19 mouse cellular contexts compared by ENCODE assay signal in the genomic region with DNA sequence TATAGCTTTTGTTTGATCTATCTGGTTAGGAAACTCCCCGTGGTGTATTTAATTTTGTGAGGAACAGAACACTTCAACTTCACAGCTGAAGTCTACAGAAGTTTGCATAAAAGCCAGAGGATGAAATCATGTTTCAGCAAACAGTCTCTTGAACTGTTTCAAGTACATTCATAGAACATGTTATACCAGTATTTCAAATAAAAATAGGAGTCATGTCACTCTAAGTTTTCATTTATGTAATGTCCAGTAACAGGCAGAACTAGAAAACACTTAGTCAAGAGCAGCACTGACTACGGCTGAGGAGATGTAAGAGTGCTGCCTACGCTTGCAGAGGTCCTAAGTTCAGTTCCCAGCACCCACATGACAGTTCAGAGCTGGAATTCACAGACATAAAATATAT. TPM values are rescaled to one million over a fixed set of nuclear protein-coding genes. Genes with fewer than 3 reads are reported as not detected.
DNase-seq lines count a peak whose midpoint lies in the region; ATAC-seq and TF ChIP-seq lines count a peak whose summit lies in the region.
"Had no signal": no experiment of that assay in that cellular context is flagged by ENCODE, and none has a peak within 500 bp of the region (broad histone marks: within the 10 kb centered on the region; RNA-seq: fewer than 3 reads in every experiment).

No protein-coding gene starts in this region.

- H3K4me1 ChIP-seq in lung, embryonic 14.5 days (ENCODE audit: insufficient read depth) = no peaks in the 10 kb centered on the region
- peaks cover 6% of the 10 kb centered on the region for H3K4me1 ChIP-seq in lung, adult 2 months (ENCODE audit: control insufficient read depth, insufficient read depth, low read length)
- peaks cover 11% of the 10 kb centered on the region for H3K4me1 ChIP-seq in lung, embryonic 16.5 days (replicated peaks; ENCODE audit: control insufficient read depth, insufficient read depth, low read length)
- H3K4me1 ChIP-seq: embryonic facial prominence, embryonic 10.5 days; embryonic facial prominence, embryonic 12.5 days; forebrain, embryonic 13.5 days; forebrain, embryonic 15.5 days had no signal

- DNase-seq in lung, embryonic 14.5 days = peak; percentile 25
- no peak for DNase-seq in lung, adult 2 months
- DNase-seq in lung, postnatal 10 days = no peak
- DNase-seq in lung, postnatal 25 days (ENCODE audit: low spot score) = peak; percentile 21
- DNase-seq in lung, postnatal 4 days = no peak
- no peak for DNase-seq in cerebellum, postnatal 36 days
- DNase-seq: adrenal gland, adult 2 months; adrenal gland, postnatal 10 days; adrenal gland, postnatal 25 days; cerebellum, adult 11 months; cerebellum, adult 18-20 months; cerebellum, adult 8-10 months; cerebellum, adult 9-11 months; cerebellum, postnatal 14 days had no signal

- 64% methylated on average over 3 of the region's 3 CpGs for WGBS in lung, embryonic 14.5 days
- 76% methylated on average over 3 of the region's 3 CpGs for WGBS in lung, adult 2 months
- 65% methylated on average over 3 of the region's 3 CpGs for WGBS in lung, embryonic 16.5 days

- TF ChIP-seq POLR2A in lung, adult 2 months (IDR thresholded peaks at IDR 0.05; ENCODE audit: borderline replicate concordance, extremely low read depth, low read depth, low read length) = no peak

- H3K27me3 ChIP-seq in lung, embryonic 14.5 days (ENCODE audit: insufficient read depth, low read length) = no peaks in the 10 kb centered on the region
- H3K27me3 ChIP-seq in lung, embryonic 16.5 days (ENCODE audit: control insufficient read depth, insufficient read depth, low read depth, low read length) = no peaks in the 10 kb centered on the region
- H3K27me3 ChIP-seq: embryonic facial prominence, embryonic 12.5 days; forebrain, embryonic 13.5 days; forebrain, embryonic 15.5 days had no signal

- no peaks in the 10 kb centered on the region for H3K9me3 ChIP-seq in lung, embryonic 14.5 days (ENCODE audit: low read depth, low read length)
- no peaks in the 10 kb centered on the region for H3K9me3 ChIP-seq in lung, embryonic 16.5 days (ENCODE audit: control insufficient read depth, low read length)
- H3K9me3 ChIP-seq: embryonic facial prominence, embryonic 10.5 days; embryonic facial prominence, embryonic 12.5 days; forebrain, embryonic 13.5 days; forebrain, embryonic 15.5 days had no signal

- no peak; the same call in 1 of the 2 replicates for ATAC-seq in lung, embryonic 14.5 days (ENCODE audit: insufficient read depth)
- peak; percentile 78 for ATAC-seq in lung, embryonic 16.5 days (ENCODE audit: low read depth)
- ATAC-seq: forebrain, embryonic 13.5 days; forebrain, embryonic 15.5 days had no signal

- no peak overlapping the region for H3K27ac ChIP-seq in lung, embryonic 14.5 days (ENCODE audit: low read depth)
- peak overlapping the region; percentile 66 for H3K27ac ChIP-seq in lung, embryonic 16.5 days (ENCODE audit: low read length)
- H3K27ac ChIP-seq: embryonic facial prominence, embryonic 10.5 days; embryonic facial prominence, embryonic 12.5 days; forebrain, embryonic 13.5 days; forebrain, embryonic 15.5 days had no signal

- peaks cover 31% of the 10 kb centered on the region for H3K36me3 ChIP-seq in lung, embryonic 14.5 days (ENCODE audit: insufficient read depth)
- peaks cover 17% of the 10 kb centered on the region for H3K36me3 ChIP-seq in lung, embryonic 16.5 days (ENCODE audit: control insufficient read depth, insufficient read depth, low read length)

- no peak for TF ChIP-seq CTCF in lung, embryonic 14.5 days (IDR thresholded peaks at IDR 0.05; ENCODE audit: low read depth)
- no peak for TF ChIP-seq CTCF in lung, adult 2 months (IDR thresholded peaks at IDR 0.05; ENCODE audit: insufficient read depth, low read length)

- no peak overlapping the region for H3K4me2 ChIP-seq in lung, embryonic 14.5 days
- no peak overlapping the region for H3K4me2 ChIP-seq in lung, embryonic 16.5 days (ENCODE audit: low read depth, low read length)
- H3K4me2 ChIP-seq: embryonic facial prominence, embryonic 12.5 days; forebrain, embryonic 13.5 days; forebrain, embryonic 15.5 days had no signal

- no peak overlapping the region for H3K9ac ChIP-seq in lung, embryonic 14.5 days
- no peak overlapping the region for H3K9ac ChIP-seq in lung, embryonic 16.5 days (ENCODE audit: low read length)
- H3K9ac ChIP-seq: embryonic facial prominence, embryonic 12.5 days; forebrain, embryonic 13.5 days; forebrain, embryonic 15.5 days had no signal

- no peak overlapping the region for H3K4me3 ChIP-seq in lung, embryonic 14.5 days (ENCODE audit: low read depth, low read length)
- no peak overlapping the region for H3K4me3 ChIP-seq in lung, adult 2 months (replicated peaks; ENCODE audit: extremely low read depth, low read depth, low read length)
- H3K4me3 ChIP-seq in lung, embryonic 16.5 days (ENCODE audit: low read length) = no peak overlapping the region
- H3K4me3 ChIP-seq: embryonic facial prominence, embryonic 10.5 days; embryonic facial prominence, embryonic 12.5 days; forebrain, embryonic 13.5 days; forebrain, embryonic 15.5 days had no signal

RNA-seq across cellular contexts. Expression of gene Prpf18, which starts 25.0 kb away (rescaled TPM):
- 35.5 and 36.8 TPM in 2 replicates for polyA plus RNA-seq in lung, embryonic 14.5 days (2014; fragmentation: Nextera tagmentation; extraction: Ambion mirVana)
- 10.6 and 15.2 TPM in 2 replicates for polyA plus RNA-seq in lung, adult 2 months (2012; rRNA removed)
- 47.7 and 47.9 TPM in 2 replicates for polyA plus RNA-seq in lung, embryonic 16.5 days (2015; fragmentation: Nextera tagmentation; extraction: Ambion mirVana)

Comparison
In these comparisons a context has a peak if more than half of its experiments do, and no peak if none do; other contexts are left out.
1. DNase-seq: peak in lung, embryonic 14.5 days (single experiment) and lung, postnatal 25 days (single experiment); none in lung, adult 2 months (single experiment), lung, postnatal 10 days (single experiment), lung, postnatal 4 days (0 of 2) and cerebellum, postnatal 36 days (0 of 2).